Comparison of ENCODE assay signal across 8 mouse cellular contexts in the genomic region with DNA sequence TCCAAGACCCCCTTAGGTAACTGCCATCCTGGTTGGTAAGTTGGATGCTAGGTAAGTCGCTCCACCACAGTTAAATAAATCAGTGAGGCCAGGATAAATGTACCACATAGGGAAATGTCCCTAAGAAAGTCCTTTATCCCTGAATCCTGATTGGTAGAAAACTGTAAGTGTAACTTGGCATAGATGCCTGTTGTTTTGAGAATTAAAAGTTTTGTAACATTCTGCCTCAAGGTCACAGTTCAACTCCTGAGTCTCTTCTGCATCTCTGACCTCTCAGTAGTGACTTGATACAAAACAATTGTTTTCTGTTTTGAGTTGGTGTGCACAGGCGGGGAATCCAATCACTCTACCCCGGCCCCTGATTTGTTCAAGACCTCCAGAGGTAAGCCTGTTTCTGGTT. TPM values are rescaled to one million over a fixed set of nuclear protein-coding genes. Genes with fewer than 3 reads are reported as not detected.
DNase-seq lines count a peak whose midpoint lies in the region; ATAC-seq lines count a peak whose summit lies in the region.

A gene (plus strand): TSS at position 264 of the 400 bp plus-strand sequence.

- no peak within 1 kb of the TSS for H3K4me2 ChIP-seq in midbrain, embryonic 16.5 days (ENCODE audit: low read length)

- 77% methylated on average over 3 of the region's 3 CpGs for WGBS in heart, embryonic 10.5 days
- WGBS in midbrain, embryonic 16.5 days, result 87% methylated on average over 3 of the region's 3 CpGs

- no peak within 1 kb of the TSS for H3K27ac ChIP-seq in heart, embryonic 10.5 days
- no peak within 1 kb of the TSS for H3K27ac ChIP-seq in midbrain, embryonic 16.5 days (ENCODE audit: low read length)

- ATAC-seq in common myeloid progenitor, adult 5-6 weeks (replicated peaks; ENCODE audit: low read depth, poor library complexity, severe bottlenecking), result no peak
- ATAC-seq in midbrain, embryonic 16.5 days, result no peak

- H3K4me1 ChIP-seq in heart, embryonic 10.5 days, result no peaks in the 10 kb centered on the region
- H3K4me1 ChIP-seq in midbrain, embryonic 16.5 days (ENCODE audit: control insufficient read depth, insufficient read depth, low read length), result no peaks in the 10 kb centered on the region

- H3K27me3 ChIP-seq in heart, embryonic 10.5 days (ENCODE audit: insufficient read depth, poor library complexity, severe bottlenecking), result no peaks in the 10 kb centered on the region
- no peaks in the 10 kb centered on the region for H3K27me3 ChIP-seq in midbrain, embryonic 16.5 days (ENCODE audit: control insufficient read depth, insufficient read depth, low read depth, low read length)

- H3K9ac ChIP-seq in midbrain, embryonic 16.5 days (ENCODE audit: low read depth, low read length), result no peak within 1 kb of the TSS

- H3K9me3 ChIP-seq in heart, embryonic 10.5 days, result no peaks in the 10 kb centered on the region
- H3K9me3 ChIP-seq in midbrain, embryonic 16.5 days (replicated peaks; ENCODE audit: control insufficient read depth, low read length, poor library complexity, severe bottlenecking), result no peaks in the 10 kb centered on the region

- no peak within 1 kb of the TSS for H3K4me3 ChIP-seq in heart, embryonic 10.5 days
- H3K4me3 ChIP-seq in midbrain, embryonic 16.5 days (ENCODE audit: low read depth, low read length), result no peak within 1 kb of the TSS

- DNase-seq in left cerebral cortex, adult 18-20 months (ENCODE audit: low spot score in 2 of 2), result no peak
- no peak for DNase-seq in left cerebral cortex, adult 9 months (ENCODE audit: low spot score in 2 of 2)
- no peak for DNase-seq in heart, embryonic 10.5 days (ENCODE audit: low spot score)
- no peak for DNase-seq in layer of hippocampus, postnatal 36 days
- no peak for DNase-seq in urinary bladder, postnatal 4 days (ENCODE audit: low spot score in 2 of 2)
- no peak for DNase-seq in urinary bladder, postnatal 10 days (ENCODE audit: low spot score)

- no peaks in the 10 kb centered on the region for H3K36me3 ChIP-seq in heart, embryonic 10.5 days
- 0 out of 2 replicates have a peak, but pooled peaks cover 4% of the 10 kb centered on the region for H3K36me3 ChIP-seq in midbrain, embryonic 16.5 days (ENCODE audit: control insufficient read depth, insufficient read depth, low read length)

RNA-seq across cellular contexts. Expression of the gene that starts here (rescaled TPM):
- total RNA-seq in left cerebral cortex, adult 18-20 months (2021), result 100 to 1,000 TPM; 206 to 207 TPM
- 481 and 549 TPM in 2 replicates for total RNA-seq in common myeloid progenitor, adult 5-6 weeks (2017)
- 219 and 367 TPM in 2 replicates for polyA plus RNA-seq in heart, embryonic 10.5 days (2016; fragmentation: Nextera tagmentation; extraction: Ambion mirVana)
- 100 to 1,000 TPM; 235 to 241 TPM for total RNA-seq in layer of hippocampus, postnatal 36 days (2021)
- 184 and 195 TPM in 2 replicates for polyA plus RNA-seq in midbrain, embryonic 16.5 days (2015; fragmentation: Nextera tagmentation; extraction: Ambion mirVana)
